Mouse (Mus musculus) midbrain, embryonic 12.5 days (tissue): ENCODE data around the gene Six5. TPM values are rescaled to one million over a fixed set of nuclear protein-coding genes. Genes with fewer than 3 reads are reported as not detected.
A peak's percentile ranks its signal among the peaks of the same experiment; 100 is the strongest.

Source experiments
- ATAC-seq: fragments of 200-750 bp; cut with Nextera tagmentation; 2 replicates; pipeline ENCODE4 v1.8.0; 2017; ENCODE audit warnings: low read depth, moderate TSS enrichment, moderate library complexity; ENCODE audit not compliant: low FRiP score
- H3K27ac ChIP-seq: fragments of 300-500 bp; sonication (generic); replicated peaks from 2 replicates; pipeline ENCODE4 v1.5.1; 2016; ENCODE audit warnings: mild to moderate bottlenecking
- H3K27me3 ChIP-seq: fragments of 300-500 bp; sonication (generic); 2 replicates; pipeline ENCODE4 v1.6.1; 2016; ENCODE audit warnings: mild to moderate bottlenecking
- H3K36me3 ChIP-seq: fragments of 300-500 bp; sonication (generic); 2 replicates; pipeline ENCODE4 v1.6.1; 2016
- H3K4me1 ChIP-seq: fragments of 300-500 bp; sonication (generic); 2 replicates; pipeline ENCODE4 v1.6.1; 2016
- H3K4me2 ChIP-seq: fragments of 300-500 bp; sonication (generic); replicated peaks from 2 replicates; pipeline ENCODE4 v1.6.1; 2016; ENCODE audit warnings: mild to moderate bottlenecking, moderate library complexity
- H3K4me3 ChIP-seq: fragments of 300-500 bp; sonication (generic); 2 replicates; pipeline ENCODE4 v1.5.1; 2016; ENCODE audit warnings: mild to moderate bottlenecking
- H3K9ac ChIP-seq: fragments of 300-500 bp; sonication (generic); replicated peaks from 2 replicates; pipeline ENCODE4 v1.6.1; 2016; ENCODE audit warnings: mild to moderate bottlenecking, moderate library complexity
- H3K9me3 ChIP-seq: fragments of 300-500 bp; sonication (generic); 2 replicates; pipeline ENCODE4 v1.6.1; 2016; ENCODE audit warnings: mild to moderate bottlenecking
- WGBS: fragments of 180-500 bp; shearing (Covaris S2); methylation state at CpG from one replicate; pipeline ENCODE4 v1.1.7; 2016; 5-methylcytosine and 5-hydroxymethylcytosine counted together
- polyA plus RNA-seq: library from polyadenylated mRNA; unstranded; fragments of >200 nt; fragmentation: Nextera tagmentation; extraction: Ambion mirVana; gene quantifications from 2 replicates; pipeline ENCODE4 v1.2.1, GENCODE M21; 2016

The Six5 gene
- polyA plus RNA-seq, 1 experiment from 2014 or later: 7.9 TPM

DNA sequence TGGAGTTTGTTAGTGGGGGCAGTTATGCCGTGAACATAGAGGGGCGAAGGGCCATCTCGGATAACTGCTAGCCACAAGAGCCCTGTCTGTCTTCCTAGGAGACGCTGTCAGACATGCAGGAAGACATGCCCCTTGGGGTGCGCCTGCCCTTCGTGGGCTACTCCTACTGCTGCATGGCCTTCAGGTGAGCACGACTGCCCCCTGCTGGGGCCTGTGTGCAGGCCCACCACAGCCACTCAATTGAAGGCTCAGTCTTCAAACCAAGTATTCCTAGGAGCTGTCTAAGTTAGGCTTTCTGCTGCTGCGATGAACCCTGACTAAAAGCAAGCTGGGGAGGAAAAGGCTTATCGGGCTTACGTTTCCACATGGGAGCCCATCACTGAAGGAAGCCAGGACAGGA, 5.6 kb upstream of the Six5 start:
- peaks cover 37% of the 10 kb centered on the region for H3K36me3 ChIP-seq
- H3K27me3 ChIP-seq: peaks cover 30% of the 10 kb centered on the region
- H3K9ac ChIP-seq: no peak overlapping the region
- no peak overlapping the region for H3K4me3 ChIP-seq
- H3K4me1 ChIP-seq: peaks cover 45% of the 10 kb centered on the region
- H3K9me3 ChIP-seq: no peaks in the 10 kb centered on the region
- H3K27ac ChIP-seq: no peak overlapping the region
- H3K4me2 ChIP-seq: no peak overlapping the region
- 39% methylated on average over 10 of the region's 10 CpGs for WGBS
- no peak for ATAC-seq

DNA sequence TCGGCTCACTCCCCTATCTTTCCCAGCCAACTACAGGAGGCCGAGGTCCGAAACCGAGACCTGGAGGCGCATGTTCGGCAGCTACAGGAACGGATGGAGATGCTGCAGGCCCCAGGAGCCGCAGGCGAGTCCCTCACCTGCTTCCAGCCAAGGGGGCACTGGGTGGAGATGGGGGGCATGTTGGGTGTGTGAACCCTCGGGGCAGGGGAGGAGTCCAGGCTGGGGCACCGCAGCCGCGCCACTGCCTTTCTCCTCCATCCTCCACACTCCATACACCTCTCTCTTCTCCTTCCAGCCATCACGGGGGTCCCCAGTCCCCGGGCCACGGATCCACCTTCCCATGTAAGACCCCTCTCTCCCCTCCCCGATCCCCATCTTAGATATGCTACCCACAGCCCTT, 2.5 kb upstream of the Six5 start:
- Histone ChIP-seq H3K9me3 (no peaks in the 10 kb centered on the region), H3K27me3 (peaks cover 35% of the 10 kb centered on the region), H3K9ac (peak overlapping the region; percentile 43; the same call in 1 of the 2 replicates), H3K27ac (0 out of 2 replicates have a peak overlapping the region, but pooled peaks have one; percentile 74), H3K4me1 (peaks cover 52% of the 10 kb centered on the region), H3K36me3 (peaks cover 36% of the 10 kb centered on the region), H3K4me2 (peak overlapping the region; percentile 98), H3K4me3 (peak overlapping the region; percentile 72)
- ATAC-seq: no peak
- 18% methylated on average over 13 of the region's 17 CpGs for WGBS

GRCm38 (mm10) chr7:19092381-19093173, 1.8 kb upstream of the Six5 start:
- peak overlapping the region; percentile 72 for H3K4me3 ChIP-seq
- ATAC-seq: peak; percentile 64
- H3K4me2 ChIP-seq: peak overlapping the region; percentile 98
- H3K9ac ChIP-seq: peak overlapping the region; percentile 43; the same call in 1 of the 2 replicates
- peaks cover 55% of the 10 kb centered on the region for H3K4me1 ChIP-seq
- H3K9me3 ChIP-seq: no peaks in the 10 kb centered on the region
- H3K27me3 ChIP-seq: peaks cover 35% of the 10 kb centered on the region
- peak overlapping the region; percentile 74 for H3K27ac ChIP-seq
- 5% methylated on average over 38 of the region's 38 CpGs for WGBS
- peaks cover 33% of the 10 kb centered on the region for H3K36me3 ChIP-seq

GRCm38 (mm10) chr7:19093174-19093521, 1.2 kb upstream of the Six5 start:
- ATAC-seq: peak; percentile 24
- H3K9me3 ChIP-seq: no peaks in the 10 kb centered on the region
- H3K4me2 ChIP-seq: peak overlapping the region; percentile 98
- peaks cover 35% of the 10 kb centered on the region for H3K27me3 ChIP-seq
- peaks cover 30% of the 10 kb centered on the region for H3K36me3 ChIP-seq
- peak overlapping the region; percentile 35; the same call in 1 of the 2 replicates for H3K9ac ChIP-seq
- 0% methylated on average over 9 of the region's 15 CpGs for WGBS
- peak overlapping the region; percentile 74 for H3K27ac ChIP-seq
- H3K4me3 ChIP-seq: peak overlapping the region; percentile 72
- peaks cover 55% of the 10 kb centered on the region for H3K4me1 ChIP-seq

GRCm38 (mm10) chr7:19093537-19094385, 633 bp upstream of the Six5 start:
- Histone ChIP-seq H3K4me3 (peak overlapping the region; percentile 72), H3K9me3 (no peaks in the 10 kb centered on the region), H3K9ac (peak overlapping the region; percentile 85), H3K27ac (peak overlapping the region; percentile 91), H3K4me1 (peaks cover 55% of the 10 kb centered on the region), H3K4me2 (peak overlapping the region; percentile 98), H3K27me3 (peaks cover 35% of the 10 kb centered on the region), H3K36me3 (peaks cover 26% of the 10 kb centered on the region)
- WGBS: under 1% methylated on average over 45 of the region's 45 CpGs
- peak; percentile 79 for ATAC-seq

DNA sequence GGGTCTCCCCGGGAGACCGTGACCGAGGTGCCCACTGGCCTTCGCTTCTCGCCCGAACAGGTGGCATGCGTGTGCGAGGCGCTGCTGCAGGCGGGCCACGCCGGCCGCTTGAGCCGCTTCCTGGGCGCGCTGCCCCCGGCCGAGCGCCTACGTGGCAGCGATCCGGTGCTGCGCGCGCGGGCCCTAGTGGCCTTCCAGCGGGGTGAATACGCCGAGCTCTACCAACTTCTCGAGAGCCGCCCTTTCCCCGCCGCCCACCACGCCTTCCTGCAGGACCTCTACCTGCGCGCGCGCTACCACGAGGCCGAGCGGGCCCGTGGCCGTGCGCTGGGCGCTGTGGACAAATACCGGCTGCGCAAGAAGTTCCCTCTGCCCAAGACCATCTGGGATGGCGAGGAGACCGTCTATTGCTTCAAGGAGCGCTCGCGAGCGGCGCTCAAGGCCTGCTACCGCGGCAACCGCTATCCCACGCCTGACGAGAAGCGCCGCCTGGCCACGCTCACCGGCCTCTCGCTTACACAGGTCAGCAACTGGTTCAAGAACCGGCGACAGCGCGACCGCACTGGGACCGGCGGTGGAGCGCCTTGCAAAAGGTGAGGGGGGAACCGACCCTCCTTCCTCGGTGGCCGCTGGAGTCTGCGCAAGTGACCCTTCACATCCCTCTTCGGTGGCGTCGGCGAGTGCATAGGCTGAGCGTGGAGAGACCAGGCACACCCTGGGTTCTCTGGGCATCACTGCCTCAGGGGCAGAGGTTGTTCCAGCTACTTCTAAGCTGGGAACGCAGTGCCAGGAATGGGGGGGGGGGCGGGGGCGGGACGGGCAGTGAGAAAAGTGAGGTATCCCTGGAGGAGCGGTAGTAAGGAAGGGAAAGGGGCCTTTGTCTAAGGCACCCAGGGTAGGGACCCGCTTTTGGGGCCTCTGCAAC, 694 bp downstream of the Six5 start:
- ATAC-seq: no peak
- Histone ChIP-seq H3K9ac (peak overlapping the region; percentile 85), H3K4me1 (peaks cover 55% of the 10 kb centered on the region), H3K9me3 (no peaks in the 10 kb centered on the region), H3K27ac (peak overlapping the region; percentile 91), H3K4me3 (peak overlapping the region; percentile 72), H3K36me3 (peaks cover 22% of the 10 kb centered on the region), H3K27me3 (peaks cover 33% of the 10 kb centered on the region), H3K4me2 (peak overlapping the region; percentile 98)
- WGBS: under 1% methylated on average over 66 of the region's 87 CpGs

DNA sequence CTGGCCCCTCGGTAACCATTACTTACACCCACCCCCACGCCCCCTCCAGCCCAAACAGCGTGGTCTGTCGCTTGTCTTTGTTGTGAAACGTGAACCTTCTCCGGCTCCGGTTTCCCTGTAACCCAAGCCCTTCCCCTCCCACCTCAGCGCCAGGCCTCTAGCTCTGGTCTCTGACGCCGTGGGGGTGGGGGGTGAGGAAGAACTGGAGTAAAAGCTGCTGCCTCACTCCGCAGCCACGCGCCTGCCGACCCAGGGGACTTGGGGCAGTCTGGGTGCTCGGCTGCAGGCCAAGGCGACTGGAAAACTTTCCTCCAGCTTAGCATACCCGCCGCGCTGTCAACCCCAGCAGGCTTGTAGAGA, 1.3 kb downstream of the Six5 start:
- Histone ChIP-seq H3K4me2 (peak overlapping the region; percentile 98), H3K4me3 (peak overlapping the region; percentile 72), H3K4me1 (peaks cover 55% of the 10 kb centered on the region), H3K27ac (peak overlapping the region; percentile 91), H3K9me3 (no peaks in the 10 kb centered on the region), H3K9ac (peak overlapping the region; percentile 85), H3K27me3 (peaks cover 27% of the 10 kb centered on the region), H3K36me3 (peaks cover 16% of the 10 kb centered on the region)
- ATAC-seq: no peak
- 0% methylated on average over 19 of the region's 19 CpGs for WGBS

DNA sequence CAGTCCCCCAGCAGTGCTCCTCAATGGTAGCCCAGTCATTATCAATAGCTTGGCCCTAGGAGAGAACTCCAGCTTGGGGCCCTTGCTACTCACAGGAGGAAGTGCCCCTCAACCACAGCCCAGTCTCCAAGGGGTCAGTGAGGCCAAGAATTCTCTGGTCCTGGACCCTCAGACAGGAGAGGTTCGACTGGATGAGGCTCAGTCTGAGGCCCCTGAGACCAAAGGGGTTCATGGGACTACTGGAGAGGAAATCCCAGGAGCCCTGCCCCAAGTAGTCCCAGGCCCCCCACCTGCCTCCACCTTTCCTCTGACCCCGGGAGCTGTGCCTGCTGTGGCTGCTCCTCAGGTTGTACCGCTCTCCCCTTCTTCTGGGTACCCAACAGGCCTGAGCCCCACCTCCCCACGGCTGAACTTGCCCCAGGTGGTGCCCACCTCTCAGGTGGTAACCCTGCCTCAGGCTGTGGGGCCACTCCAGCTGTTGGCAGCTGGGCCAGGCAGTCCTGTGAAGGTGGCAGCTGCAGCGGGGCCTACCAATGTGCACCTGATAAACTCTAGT, 2.1 kb downstream of the Six5 start:
- Histone ChIP-seq H3K27ac (0 out of 2 replicates have a peak overlapping the region, but pooled peaks have one; percentile 25), H3K4me2 (peak overlapping the region; percentile 98), H3K9ac (peak overlapping the region; percentile 85), H3K4me1 (peaks cover 53% of the 10 kb centered on the region), H3K4me3 (peak overlapping the region; percentile 72), H3K36me3 (peaks cover 9% of the 10 kb centered on the region), H3K9me3 (no peaks in the 10 kb centered on the region), H3K27me3 (peaks cover 19% of the 10 kb centered on the region)
- no peak for ATAC-seq
- 60% methylated on average over 5 of the region's 5 CpGs for WGBS

DNA sequence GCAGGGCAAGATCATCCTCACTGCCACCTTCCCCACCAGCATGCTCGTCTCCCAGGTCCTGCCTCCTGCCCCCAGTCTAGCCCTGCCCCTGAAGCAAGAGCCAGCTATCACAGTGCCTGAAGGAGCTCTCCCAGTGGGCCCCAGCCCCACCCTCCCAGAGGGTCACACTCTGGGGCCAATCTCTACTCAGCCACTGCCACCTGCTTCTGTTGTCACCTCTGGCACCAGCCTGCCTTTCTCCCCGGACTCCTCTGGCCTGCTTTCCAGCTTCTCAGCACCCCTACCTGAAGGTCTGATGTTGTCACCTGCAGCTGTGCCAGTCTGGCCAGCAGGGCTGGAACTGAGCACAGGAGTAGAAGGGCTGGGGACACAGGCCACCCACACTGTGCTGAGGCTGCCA, 2.8 kb downstream of the Six5 start:
- H3K27ac ChIP-seq: no peak overlapping the region
- H3K9me3 ChIP-seq: no peaks in the 10 kb centered on the region
- no peak overlapping the region for H3K4me2 ChIP-seq
- H3K4me1 ChIP-seq: peaks cover 46% of the 10 kb centered on the region
- H3K36me3 ChIP-seq: peaks cover 5% of the 10 kb centered on the region; the same call in 1 of the 2 replicates
- WGBS: 73% methylated on average over 2 of the region's 2 CpGs
- no peak for ATAC-seq
- no peak overlapping the region for H3K9ac ChIP-seq
- peaks cover 12% of the 10 kb centered on the region; the same call in 1 of the 2 replicates for H3K27me3 ChIP-seq
- H3K4me3 ChIP-seq: no peak overlapping the region

DNA sequence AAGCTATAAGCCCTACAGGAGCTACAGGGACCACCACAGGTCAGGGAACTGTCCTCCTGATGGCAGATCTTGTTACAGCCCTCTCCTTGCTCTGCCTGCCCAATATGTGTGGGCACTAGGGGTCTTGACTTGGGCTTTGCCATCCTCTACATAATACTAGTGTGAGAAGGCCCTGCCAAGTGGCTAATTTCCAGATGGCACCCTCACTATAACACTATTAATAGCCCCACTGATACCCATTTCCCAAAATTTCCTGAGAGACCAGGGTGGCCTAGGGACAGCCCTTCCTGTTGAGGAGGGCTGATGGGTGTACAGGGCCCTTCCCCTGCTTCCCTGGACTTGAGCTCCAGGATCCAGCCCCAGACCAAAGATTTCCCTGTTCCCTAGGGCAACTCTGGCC, 3.5 kb downstream of the Six5 start:
- Histone ChIP-seq H3K27me3 (peaks cover 12% of the 10 kb centered on the region; the same call in 1 of the 2 replicates), H3K4me2 (no peak overlapping the region), H3K4me1 (peaks cover 40% of the 10 kb centered on the region), H3K36me3 (peaks cover 5% of the 10 kb centered on the region; the same call in 1 of the 2 replicates), H3K4me3 (no peak overlapping the region), H3K9me3 (no peaks in the 10 kb centered on the region), H3K9ac (no peak overlapping the region), H3K27ac (no peak overlapping the region)
- ATAC-seq: no peak

- Histone ChIP-seq H3K9ac (no peak overlapping the region), H3K4me3 (no peak overlapping the region), H3K4me1 (peaks cover 31% of the 10 kb centered on the region), H3K9me3 (no peaks in the 10 kb centered on the region), H3K27ac (no peak overlapping the region), H3K4me2 (no peak overlapping the region), H3K27me3 (peaks cover 12% of the 10 kb centered on the region; the same call in 1 of the 2 replicates), H3K36me3 (peaks cover 5% of the 10 kb centered on the region; the same call in 1 of the 2 replicates)
- WGBS: 59% methylated on average over 7 of the region's 7 CpGs
- no peak for ATAC-seq
These were observed 4.4 kb downstream of the Six5 start for GRCm38 (mm10) chr7:19098811-19099210.
